Mouse (Mus musculus): ENCODE results near the gene Necab3. TPM values are rescaled to one million over a fixed set of nuclear protein-coding genes. Genes with fewer than 3 reads are reported as not detected.
A peak's percentile ranks its signal among the peaks of the same experiment; 100 is the strongest.

The Necab3 gene
- polyA plus RNA-seq, 1 experiment from 2014 or later: 0.29 TPM

DNA sequence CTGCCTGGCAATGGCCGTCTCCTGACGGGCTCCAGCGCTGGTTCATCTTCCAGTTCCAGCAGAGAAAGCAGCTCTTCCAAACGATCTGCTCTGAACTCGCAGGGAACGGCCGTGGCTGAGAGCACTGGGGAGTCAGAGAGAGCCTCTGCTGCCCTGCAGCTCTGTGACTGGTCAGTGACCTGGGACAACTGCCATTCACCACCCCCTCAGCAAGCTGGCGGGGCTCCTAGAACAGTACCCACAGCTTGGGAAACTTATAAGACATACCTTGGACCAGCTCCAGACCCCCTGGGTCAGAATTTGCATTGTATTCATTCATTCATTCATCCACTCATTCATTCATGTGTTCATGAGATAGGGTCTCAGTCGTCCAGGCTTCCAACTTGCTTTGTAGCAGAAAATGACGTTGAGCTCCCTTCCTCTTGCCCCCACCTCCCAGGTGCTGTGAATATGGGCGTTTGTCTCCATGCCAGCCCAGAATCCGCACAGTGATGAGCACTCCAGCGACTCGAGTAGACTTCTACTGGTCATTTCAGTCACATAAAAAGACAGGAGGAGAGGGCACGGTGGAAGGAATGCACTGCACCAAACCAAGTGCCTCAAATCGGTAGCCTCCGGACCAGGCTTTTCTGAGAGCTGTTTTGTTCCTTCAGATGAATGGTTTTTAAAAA, 26.4 kb upstream of the Necab3 start:
- ATAC-seq: no peak
- TF ChIP-seq CTCF (IDR thresholded peaks at IDR 0.05; ENCODE audit: low read depth): no peak
- WGBS: 65% methylated on average over 17 of the region's 17 CpGs

DNA sequence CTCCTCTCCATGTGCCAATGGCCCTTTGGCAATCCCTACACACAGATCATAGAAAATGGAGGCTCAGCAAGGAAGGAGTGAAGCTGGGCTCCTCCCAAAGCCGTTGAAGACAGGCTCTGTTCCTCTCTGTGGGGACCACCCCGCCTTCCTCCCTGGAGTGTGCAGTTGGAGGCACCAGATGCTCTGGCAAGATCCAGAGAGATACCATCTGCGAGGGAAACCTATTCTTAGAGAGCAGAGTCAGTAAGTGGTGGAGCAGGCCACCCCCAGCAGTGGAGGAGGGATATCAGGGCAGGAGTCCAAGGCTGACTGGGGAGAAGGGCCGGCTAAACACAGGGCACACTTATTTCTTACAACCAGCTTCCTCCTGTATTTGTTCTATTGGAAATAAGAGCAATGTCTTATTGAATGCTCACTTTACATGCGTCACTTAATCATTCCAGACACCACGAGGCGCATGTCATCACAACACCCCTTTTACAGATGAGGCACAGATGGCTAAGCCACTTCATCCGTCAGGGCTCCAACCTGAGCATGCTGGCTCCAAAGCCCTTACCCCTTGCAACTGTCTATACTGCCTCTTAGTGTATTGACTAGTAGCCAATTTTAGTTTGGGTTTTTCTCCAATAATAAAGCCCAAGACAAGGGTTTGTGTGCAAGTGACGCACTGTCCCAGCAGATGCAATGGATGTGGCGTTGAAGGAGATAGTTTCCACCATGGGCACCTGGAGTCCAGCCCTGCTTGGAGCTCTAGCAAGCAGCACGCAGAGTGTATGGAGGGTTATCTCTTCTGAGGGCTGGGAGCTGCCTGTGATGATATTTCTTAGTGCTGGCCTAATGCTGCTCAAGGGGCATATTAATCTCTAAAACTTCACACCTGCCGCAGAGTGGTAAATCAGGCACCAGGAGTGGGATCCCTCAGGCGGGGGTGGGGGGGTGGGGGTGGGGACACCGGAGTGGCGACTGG, 25.5 kb upstream of the Necab3 start:
- H3K36me3 ChIP-seq (ENCODE audit: control insufficient read depth, insufficient read depth): peaks cover 21% of the 10 kb centered on the region
- H3K4me2 ChIP-seq (replicated peaks; ENCODE audit: low read depth): no peak overlapping the region
- no peaks in the 10 kb centered on the region for H3K4me1 ChIP-seq (replicated peaks; ENCODE audit: control insufficient read depth, insufficient read depth, low read length)
- H3K9me3 ChIP-seq (ENCODE audit: control insufficient read depth): no peaks in the 10 kb centered on the region
- no peak for TF ChIP-seq CTCF (IDR thresholded peaks at IDR 0.05; ENCODE audit: low read depth)
- H3K9ac ChIP-seq (ENCODE audit: low read depth, low read length): no peak overlapping the region
- no peak overlapping the region for H3K4me3 ChIP-seq (ENCODE audit: low read depth, low read length)
- H3K27me3 ChIP-seq (replicated peaks; ENCODE audit: control insufficient read depth, insufficient read depth, low read length): no peaks in the 10 kb centered on the region
- no peak overlapping the region for H3K27ac ChIP-seq (ENCODE audit: low read depth, low read length)
- 0 out of 2 replicates have a peak, but pooled peaks have one; percentile 14 for ATAC-seq
- WGBS: 55% methylated on average over 15 of the region's 15 CpGs

More for the DNA sequence above, 26.4 kb upstream of the Necab3 start:
- H3K27me3 ChIP-seq (replicated peaks; ENCODE audit: control insufficient read depth, insufficient read depth, low read length): no peaks in the 10 kb centered on the region
- H3K9ac ChIP-seq (ENCODE audit: low read depth, low read length): no peak overlapping the region
- no peak overlapping the region for H3K4me3 ChIP-seq (ENCODE audit: low read depth, low read length)
- no peak overlapping the region for H3K27ac ChIP-seq (ENCODE audit: low read depth, low read length)
- H3K4me1 ChIP-seq (replicated peaks; ENCODE audit: control insufficient read depth, insufficient read depth, low read length): no peaks in the 10 kb centered on the region
- peaks cover 30% of the 10 kb centered on the region for H3K36me3 ChIP-seq (ENCODE audit: control insufficient read depth, insufficient read depth)
- H3K4me2 ChIP-seq (replicated peaks; ENCODE audit: low read depth): no peak overlapping the region
- H3K9me3 ChIP-seq (ENCODE audit: control insufficient read depth): no peaks in the 10 kb centered on the region

- 100% methylated on average over 1 of the region's 1 CpGs for WGBS
- no peak overlapping the region for H3K9ac ChIP-seq (ENCODE audit: low read depth, low read length)
Measured at GRCm38 (mm10) chr2:154581421-154581820, 22.7 kb upstream of the Necab3 start.

GRCm38 (mm10) chr2:154580586-154580985, 21.9 kb upstream of the Necab3 start:
- H3K4me2 ChIP-seq (replicated peaks; ENCODE audit: low read depth): no peak overlapping the region
- no peaks in the 10 kb centered on the region for H3K27me3 ChIP-seq (replicated peaks; ENCODE audit: control insufficient read depth, insufficient read depth, low read length)
- no peak for ATAC-seq
- no peak overlapping the region for H3K27ac ChIP-seq (ENCODE audit: low read depth, low read length)
- no peaks in the 10 kb centered on the region for H3K9me3 ChIP-seq (ENCODE audit: control insufficient read depth)
- H3K4me1 ChIP-seq (replicated peaks; ENCODE audit: control insufficient read depth, insufficient read depth, low read length): no peaks in the 10 kb centered on the region
- 66% methylated on average over 8 of the region's 8 CpGs for WGBS
- no peak overlapping the region for H3K4me3 ChIP-seq (ENCODE audit: low read depth, low read length)
- no peaks in the 10 kb centered on the region for H3K36me3 ChIP-seq (ENCODE audit: control insufficient read depth, insufficient read depth)
- TF ChIP-seq CTCF (IDR thresholded peaks at IDR 0.05; ENCODE audit: low read depth): no peak
- no peak overlapping the region for H3K9ac ChIP-seq (ENCODE audit: low read depth, low read length)

More at GRCm38 (mm10) chr2:154581421-154581820, 22.7 kb upstream of the Necab3 start:
- ATAC-seq: no peak
- Histone ChIP-seq H3K27ac (ENCODE audit: low read depth, low read length) (no peak overlapping the region), H3K4me3 (ENCODE audit: low read depth, low read length) (no peak overlapping the region), H3K4me2 (replicated peaks; ENCODE audit: low read depth) (no peak overlapping the region), H3K4me1 (replicated peaks; ENCODE audit: control insufficient read depth, insufficient read depth, low read length) (no peaks in the 10 kb centered on the region), H3K36me3 (ENCODE audit: control insufficient read depth, insufficient read depth) (peaks cover 1% of the 10 kb centered on the region; the same call in 1 of the 2 replicates), H3K9me3 (ENCODE audit: control insufficient read depth) (no peaks in the 10 kb centered on the region), H3K27me3 (replicated peaks; ENCODE audit: control insufficient read depth, insufficient read depth, low read length) (no peaks in the 10 kb centered on the region)
- peak; percentile 34 for TF ChIP-seq CTCF (IDR thresholded peaks at IDR 0.05; ENCODE audit: low read depth)

DNA sequence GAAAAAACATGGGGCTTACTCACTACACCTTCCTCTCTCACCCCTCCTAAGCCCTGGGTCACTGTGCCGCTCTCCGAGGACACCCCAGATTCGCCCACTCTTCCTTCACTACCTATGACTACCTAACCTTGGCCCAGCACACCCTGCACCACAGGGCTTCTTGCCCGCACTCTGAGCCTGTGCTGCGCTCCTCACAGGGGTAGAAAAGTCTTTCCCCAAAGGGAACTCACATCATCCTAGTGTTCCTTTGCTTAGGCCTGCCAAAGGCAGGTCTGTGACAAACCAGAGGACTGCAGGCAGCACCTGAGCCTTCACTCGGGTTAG, 19.0 kb upstream of the Necab3 start:
- no peak for ATAC-seq
- Histone ChIP-seq H3K9ac (ENCODE audit: low read depth, low read length) (no peak overlapping the region), H3K36me3 (ENCODE audit: control insufficient read depth, insufficient read depth) (no peaks in the 10 kb centered on the region), H3K4me2 (replicated peaks; ENCODE audit: low read depth) (no peak overlapping the region), H3K4me3 (ENCODE audit: low read depth, low read length) (no peak overlapping the region), H3K27me3 (replicated peaks; ENCODE audit: control insufficient read depth, insufficient read depth, low read length) (no peaks in the 10 kb centered on the region), H3K27ac (ENCODE audit: low read depth, low read length) (no peak overlapping the region), H3K4me1 (replicated peaks; ENCODE audit: control insufficient read depth, insufficient read depth, low read length) (no peaks in the 10 kb centered on the region), H3K9me3 (ENCODE audit: control insufficient read depth) (no peaks in the 10 kb centered on the region)
- TF ChIP-seq CTCF (IDR thresholded peaks at IDR 0.05; ENCODE audit: low read depth): no peak
- WGBS: 94% methylated on average over 6 of the region's 6 CpGs

Measured in intestine, postnatal 0 days (tissue).